Mouse (Mus musculus) gastrocnemius, postnatal 4 days (tissue): Measurements from ENCODE around the gene Ccdc83. TPM values are rescaled to one million over a fixed set of nuclear protein-coding genes. Genes with fewer than 3 reads are reported as not detected.
"Not testable (repeated sequence)": the region's sequence is repeated elsewhere in the genome, so short reads cannot be mapped to it uniquely, and the experiment has no call there.

Experiments
- DNase-seq, 2 experiments: peaks; one replicate each; pipeline ENCODE4 v3.0.0; 2021 to 2022; ENCODE audit warnings: low spot score in 2 of 2, mixed read lengths in 2 of 2
- total RNA-seq, 2 experiments: library from RNA; stranded (reverse); gene quantifications; 2 replicates each; pipeline ENCODE4 v1.2.3; 2021

The Ccdc83 gene
- total RNA-seq, 2 experiments from 2014 or later, result 0.98 to 1.0 TPM

DNA sequence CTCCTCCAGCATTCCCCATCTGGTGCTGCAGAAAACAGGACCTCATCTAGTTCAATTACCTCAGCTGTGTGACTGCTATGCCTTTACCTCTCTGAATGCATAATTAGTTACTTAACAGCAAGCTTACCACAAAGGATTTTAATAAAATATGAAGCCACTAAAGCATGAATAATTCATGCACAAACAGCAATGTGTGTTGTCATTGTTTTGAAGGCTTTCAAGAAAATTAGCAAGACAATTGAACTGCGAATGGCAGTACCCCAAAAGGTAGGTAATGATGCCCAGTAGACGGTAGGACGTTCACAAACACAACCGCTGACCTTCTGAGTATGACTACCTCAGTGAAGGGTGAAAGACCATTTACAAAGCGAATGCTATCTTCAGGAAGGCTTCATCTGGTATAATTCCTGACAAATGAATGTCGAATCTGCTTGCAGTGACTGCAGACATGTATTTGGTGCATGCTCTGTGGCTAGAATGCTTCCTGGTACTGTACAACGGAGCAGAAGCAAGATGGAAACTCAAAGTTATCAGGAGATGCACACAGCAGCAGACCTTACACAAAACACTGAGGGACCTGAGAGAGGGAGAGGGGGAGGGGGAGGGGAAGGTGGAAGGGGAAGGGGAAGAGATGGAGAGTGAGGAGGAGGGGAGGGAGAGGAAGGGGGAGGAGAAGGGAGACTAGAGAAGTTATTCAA, 3.5 kb downstream of the Ccdc83 start:
- DNase-seq, result no peak

DNA sequence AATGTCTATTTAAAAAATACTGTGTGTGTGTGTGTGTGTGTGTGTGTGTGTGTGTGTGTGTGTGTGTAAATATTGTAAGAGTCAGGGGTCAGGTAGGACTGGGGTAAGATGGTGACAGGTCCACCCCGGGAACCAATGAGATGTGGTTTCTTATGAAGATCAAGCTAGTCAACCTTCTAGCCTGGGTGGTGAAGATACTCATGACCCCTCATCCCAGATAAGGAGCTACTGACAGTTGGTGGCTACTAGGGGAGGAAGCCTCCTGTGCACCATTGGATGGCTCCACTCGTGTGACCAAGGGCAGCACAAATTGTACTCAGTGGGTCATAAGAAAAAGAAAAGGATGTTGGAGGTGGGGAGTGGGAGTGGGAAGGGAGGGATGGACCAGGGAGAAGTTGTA, 5.7 kb downstream of the Ccdc83 start:
- no peak for DNase-seq

DNA sequence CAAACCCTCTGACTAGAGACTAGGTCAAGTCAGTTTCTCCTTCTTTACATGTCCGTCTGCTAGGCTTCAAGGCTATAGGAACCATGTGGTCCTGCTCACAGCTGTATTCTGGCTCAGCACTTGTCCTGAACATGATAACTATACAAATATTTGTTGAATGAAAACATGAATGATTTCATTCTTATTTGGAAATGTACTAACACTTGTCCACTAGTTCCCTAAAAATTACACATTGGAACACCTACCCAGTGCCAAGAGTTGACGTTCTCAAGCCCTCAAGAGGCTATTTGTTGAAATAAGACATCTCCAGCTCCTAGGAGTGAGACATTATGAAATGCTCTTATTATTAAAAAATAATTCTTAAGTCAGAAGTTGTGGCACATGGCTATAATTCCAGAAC, 6.9 kb downstream of the Ccdc83 start:
- DNase-seq, result no peak

DNA sequence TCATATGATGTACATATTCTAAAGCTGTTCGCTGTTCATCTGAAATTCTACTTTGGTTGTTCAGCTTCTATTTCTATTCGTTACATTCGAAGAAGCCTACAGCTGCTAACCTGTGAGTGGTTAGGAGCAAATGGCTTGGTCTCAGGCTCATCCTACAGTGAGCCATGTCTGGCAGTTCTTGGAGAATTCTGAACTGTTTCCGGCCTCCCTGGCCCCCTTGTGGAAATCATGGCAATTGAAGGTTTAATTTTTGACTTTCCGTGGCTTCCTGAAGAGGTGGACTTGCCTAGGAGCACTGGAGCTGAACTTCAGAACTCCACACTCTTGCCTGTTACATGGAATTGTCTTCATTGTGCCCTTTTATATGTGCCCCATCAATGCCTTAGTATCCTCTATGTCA, 12.6 kb downstream of the Ccdc83 start:
- DNase-seq, result no peak

DNA sequence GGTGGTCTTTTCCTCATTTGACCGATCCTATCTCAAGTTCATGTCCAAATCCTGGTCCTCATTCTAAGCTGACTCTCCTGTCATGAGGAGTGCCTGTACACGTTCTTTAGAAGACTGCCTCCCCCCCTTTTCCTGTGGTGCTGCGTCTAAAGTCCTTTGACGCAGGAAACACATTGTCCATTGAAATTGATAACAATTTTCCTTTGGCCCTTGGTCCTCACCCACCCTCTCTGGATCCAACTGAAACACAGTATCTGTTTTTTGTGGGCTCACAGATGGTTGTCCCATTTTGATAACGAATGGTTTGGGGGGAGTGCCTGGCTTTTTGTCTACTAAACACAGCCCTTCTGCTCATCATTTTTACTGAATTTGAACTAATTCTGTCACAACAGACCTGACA, 21.9 kb downstream of the Ccdc83 start:
- no peak for DNase-seq

DNA sequence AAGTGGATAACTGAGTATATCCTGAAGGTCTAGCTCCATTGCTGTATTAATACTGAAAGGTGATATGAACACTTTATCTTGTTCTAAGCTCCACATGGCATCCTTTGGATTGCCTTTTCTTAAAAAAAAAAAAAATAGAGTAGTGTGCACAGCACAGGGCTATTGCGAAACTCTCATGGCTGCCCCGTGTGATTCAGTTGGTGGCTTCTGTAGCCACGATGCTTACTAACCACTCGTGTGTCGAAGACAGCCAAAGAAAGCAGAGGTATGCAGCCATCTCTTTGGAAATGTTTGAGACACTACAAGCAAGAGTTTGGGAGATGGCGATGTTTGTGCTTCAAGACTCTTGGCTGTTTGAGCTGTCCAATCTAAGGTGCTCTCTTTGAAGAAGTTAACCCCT, 22.4 kb downstream of the Ccdc83 start:
- DNase-seq, result no peak

DNA sequence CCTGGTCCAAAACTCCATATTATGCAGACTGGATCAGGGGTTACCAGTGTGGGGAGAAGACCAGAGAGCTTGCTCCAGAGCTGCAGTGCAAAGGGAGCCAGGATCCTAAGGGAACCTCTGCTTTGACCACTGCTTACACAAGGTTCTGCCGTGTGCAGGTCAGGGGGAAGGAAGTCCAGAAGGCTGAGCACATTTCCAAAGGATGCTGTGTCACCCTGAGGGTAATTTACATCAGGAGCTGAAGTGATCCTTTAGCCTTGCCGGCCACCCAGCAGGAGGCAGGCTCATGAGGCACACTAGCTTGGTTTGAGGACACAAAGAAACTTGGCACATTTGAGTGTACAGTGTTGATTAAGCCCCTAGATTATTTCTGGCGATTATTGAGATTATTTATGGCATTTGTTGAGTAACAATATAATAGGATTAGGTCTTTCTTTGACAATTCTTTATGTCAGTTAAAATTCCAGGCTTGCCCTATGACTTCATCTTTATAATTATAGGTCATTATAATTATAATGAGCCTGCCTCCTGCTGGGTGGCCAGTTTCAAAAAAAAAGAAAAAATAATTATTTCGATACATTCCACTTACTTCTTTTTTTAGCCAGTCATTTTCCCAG, 29.2 kb downstream of the Ccdc83 start:
- DNase-seq, result no peak

DNA sequence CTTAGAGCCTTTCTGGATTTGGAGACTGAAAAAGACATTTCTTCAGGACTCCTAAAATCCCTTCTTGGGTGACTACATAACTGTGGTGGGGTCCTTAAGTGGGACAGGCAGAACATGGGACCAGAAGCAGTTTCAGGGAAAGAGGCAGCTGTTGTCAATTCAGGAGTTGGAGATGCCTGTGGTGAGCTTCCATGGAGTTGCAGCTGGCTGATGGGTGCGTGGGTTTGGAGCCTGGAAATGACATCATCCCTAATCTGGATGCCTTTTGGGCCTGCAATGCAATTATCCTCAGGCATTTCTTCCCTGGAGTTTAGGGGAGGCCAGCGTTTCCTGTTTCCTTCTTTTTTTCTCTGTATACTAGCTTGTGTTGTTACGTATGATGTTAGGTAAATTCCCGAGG, 31.7 kb downstream of the Ccdc83 start:
- DNase-seq, result peak in 1 of 2 experiments; percentile 43

DNA sequence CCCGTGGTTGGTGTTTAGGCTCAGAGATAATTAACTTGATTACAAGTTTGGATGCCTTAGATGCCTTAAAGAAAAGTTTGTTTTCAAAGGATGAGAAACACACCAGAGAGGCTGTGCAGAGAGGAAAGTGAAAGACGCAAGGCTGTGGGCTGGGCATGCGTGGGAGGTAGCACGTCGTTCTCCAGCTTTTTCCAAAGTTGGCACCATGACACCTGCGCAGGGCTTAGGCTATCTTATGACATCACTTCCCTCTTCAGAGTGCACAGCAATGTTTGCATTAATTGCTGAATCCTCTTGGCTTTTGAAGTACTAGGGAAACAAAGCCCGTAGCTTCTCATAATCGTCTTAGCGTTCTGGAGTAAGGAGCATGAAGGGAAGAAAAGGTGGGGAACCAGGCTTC, 34.1 kb downstream of the Ccdc83 start:
- DNase-seq, result no peak

DNA sequence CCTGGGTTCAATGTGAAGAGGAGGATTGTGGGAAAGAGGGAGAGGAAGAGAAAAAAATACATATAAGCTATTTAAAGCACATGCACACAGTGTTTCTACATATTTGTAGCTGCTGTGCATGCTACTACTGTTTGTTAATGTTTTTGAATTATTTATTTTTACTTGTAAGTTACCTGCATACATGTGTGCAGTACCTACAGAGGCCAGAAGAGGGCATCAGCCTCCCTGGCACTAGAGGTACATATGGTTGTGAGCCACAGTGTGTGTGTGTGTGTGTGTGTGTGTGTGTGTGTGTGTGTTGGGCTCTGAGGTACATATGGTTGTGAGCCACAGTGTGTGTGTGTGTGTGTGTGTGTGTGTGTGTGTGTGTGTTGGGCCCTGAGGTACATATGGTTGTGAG, 36.7 kb downstream of the Ccdc83 start:
- DNase-seq, result not testable (repeated sequence)

DNA sequence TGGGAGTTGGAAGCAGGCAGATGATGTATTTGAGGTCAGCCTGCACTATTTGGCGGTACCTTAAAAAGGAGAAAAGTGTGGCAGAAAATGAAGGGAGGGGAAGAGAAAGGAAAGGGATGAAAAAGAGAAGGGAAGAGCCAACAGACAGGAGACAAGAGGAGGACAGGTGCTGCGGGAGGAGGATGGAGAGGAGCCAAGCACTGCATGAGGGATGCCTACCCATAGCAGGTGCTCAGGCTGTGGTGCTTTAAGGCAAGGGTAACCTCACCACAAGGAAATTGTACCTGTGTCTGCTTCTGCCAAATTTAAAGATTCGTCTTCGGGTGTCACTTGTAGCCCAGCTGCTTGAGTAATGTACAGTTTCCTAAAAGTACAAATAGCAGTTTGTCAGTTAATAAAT, 37.5 kb downstream of the Ccdc83 start:
- no peak for DNase-seq

DNA sequence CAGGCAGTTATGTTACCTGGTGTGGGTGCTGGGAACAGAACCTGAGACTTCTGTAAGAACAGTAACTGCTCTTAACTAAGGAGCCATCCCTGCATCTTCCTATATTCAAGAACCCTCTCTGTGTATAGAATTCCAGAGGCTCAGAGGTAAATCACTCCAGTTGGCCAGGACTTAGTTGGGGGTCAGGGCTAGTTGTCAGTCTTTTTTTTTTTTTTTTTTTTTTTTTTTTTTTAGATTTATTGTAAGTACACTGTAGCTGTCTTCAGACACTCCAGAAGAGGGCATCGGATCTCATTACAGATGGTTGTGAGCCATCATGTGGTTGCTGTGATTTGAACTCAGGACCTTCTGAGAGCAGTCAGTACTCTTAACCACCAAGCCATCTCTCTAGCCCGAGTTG, 44.1 kb downstream of the Ccdc83 start:
- DNase-seq, result no peak

DNA sequence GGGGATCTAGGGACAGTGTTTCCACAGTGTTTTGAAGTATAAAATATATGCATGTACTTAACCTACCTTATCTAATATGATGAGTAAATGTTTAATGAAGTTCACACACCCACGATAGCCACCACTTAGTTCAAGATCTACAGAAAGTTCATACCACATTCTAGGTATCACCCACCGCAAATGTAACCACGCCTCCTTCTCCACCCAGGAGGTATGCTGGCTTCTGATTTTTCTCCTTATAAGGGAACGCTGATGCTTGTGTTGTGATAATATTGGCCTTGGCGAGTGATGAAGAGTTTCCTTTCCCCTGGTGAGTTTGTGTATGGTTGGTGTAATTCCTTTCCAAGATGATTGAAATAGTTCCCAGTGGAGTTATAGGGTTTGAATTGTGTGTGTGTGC, 47.5 kb downstream of the Ccdc83 start:
- no peak for DNase-seq

DNA sequence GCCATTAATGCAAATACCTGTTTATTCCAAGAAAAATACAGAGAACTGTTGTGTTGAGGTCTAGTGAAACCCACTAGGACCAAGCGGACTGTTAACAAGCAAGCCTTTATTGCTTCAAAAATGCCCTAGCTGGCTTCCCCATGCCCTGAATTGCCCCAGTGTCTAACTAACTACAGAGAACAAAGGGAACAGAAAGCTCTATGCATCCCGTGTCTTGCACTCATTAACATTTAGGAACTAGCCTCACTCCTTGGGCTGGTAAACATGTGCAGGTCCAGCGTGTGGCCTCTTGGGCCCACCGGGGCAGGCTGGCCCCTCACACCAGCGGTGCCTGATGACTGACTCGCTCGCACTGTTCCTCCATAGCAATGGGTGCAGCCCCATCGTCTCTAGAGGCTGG, 49.1 kb downstream of the Ccdc83 start:
- no peak for DNase-seq

DNA sequence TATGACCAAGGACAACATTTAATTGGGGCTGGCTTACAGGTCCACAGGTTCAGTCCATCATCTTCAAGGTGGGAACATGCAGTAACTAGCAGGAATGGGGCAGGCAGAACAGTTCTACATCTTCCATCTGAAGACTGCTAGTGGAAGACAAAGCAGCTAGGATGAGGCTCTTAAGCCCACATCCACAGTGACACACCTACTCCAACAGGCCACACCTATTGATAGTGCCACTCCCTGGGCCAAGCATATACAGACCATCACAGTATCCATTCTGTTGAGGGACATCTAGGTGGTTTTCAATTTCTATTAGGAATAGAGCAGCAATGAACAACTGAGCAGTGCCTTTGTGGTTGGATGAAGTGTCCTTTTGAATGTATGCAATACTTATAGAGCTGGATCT, 54.6 kb downstream of the Ccdc83 start:
- no peak for DNase-seq

DNA sequence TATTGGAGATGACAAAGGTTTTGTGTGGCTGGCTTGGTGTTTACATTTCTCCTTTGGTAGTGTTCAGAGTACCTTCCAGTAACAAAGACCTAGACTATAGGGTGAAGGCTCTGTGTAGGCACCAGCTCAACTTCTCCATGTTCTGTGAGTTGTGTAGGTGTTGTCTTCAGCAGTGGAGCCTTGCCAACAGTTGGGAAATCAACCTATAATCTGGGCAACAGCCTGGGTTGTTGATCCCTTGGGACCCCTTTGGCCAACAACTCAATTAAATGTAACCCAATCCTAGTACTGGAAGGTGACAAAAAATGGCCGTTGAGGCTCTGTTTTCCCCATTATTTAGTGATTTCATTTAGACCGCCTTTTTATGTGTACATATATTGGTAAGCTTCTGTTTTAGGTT, 55.5 kb downstream of the Ccdc83 start:
- no peak for DNase-seq

DNA sequence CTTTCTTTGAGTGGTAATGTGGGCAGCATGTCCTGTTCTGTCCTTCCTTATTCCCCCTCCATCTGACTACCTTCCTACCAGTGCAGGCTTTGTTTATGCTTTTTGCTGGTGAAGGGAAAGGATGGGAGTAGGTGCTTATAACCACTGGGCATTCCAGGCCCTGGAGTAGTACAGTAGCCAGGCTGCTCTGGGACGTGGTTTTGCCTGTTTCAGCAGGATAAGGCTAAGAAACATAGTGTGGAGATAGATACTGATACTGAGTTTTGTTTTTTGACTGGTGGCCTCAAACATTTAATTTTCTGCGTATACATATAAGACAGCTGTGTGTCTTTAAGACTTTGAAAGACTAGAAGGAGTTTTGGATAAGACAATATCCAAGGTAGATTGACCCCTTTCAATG, 61.7 kb downstream of the Ccdc83 start:
- no peak for DNase-seq

DNA sequence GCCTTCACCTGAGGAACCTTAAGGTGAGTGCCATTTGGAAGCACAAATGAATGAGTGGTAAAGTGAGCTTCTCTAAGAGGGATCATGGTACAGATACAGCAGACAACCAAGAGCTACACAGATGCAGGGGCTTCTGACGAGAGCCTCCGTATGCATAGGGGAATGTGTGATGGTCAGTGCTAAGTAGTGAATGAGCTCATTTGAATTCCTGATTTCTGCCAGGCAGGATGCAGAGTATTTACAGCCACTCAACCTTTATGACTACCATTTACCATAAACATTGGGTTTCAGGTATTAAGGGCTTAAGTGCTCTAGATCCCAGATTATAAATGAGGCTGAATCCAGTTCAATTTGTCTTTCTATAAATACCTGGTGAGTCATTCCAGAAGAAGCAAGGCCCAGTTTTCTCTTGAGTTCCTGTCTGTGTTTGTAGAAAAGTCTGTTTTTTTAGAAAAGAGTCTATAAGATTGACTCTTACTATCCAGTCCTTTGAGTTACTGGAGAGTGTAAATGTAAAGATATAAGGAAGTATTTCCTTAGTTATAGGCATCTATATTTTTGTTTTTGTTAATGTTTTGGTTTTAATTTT, 63.6 kb downstream of the Ccdc83 start:
- no peak for DNase-seq

DNA sequence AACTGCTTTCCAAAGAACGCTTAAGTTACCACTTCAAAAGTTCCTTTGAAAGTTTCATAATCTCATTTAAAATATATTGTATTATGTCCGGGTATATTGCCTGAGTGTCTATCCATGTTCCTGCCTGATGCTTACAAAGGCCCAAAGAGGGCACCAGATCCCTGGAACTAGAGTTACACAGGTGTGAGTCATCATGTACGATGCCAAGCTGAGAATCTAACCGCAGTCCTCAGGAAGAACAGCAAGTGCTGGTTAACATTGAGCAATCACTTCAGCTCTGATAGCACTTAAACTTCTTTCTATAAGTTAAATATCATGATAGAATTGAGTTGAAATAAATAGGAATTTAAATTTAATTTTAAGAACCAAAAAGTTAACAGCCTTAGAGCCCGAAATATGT, 65.3 kb downstream of the Ccdc83 start:
- DNase-seq, result no peak

DNA sequence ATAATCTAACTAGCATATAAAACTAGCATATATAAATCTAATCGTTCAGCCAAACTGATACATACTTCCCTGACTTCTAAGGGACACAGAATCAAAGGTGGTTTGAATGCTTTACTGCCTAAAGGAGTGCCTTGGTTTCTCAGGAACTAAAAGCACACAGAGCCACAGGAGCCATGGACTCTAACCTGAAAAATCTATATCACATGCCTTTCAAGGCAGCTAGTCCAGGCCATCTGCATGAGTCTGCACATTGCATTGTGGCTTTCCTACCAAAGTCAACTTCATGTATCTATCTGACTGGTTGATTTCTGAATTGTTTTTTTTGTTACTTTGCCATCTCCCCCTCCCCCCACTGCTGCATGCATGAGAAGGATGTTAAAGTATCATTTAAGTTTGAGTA, 84.9 kb downstream of the Ccdc83 start:
- DNase-seq, result no peak

DNA sequence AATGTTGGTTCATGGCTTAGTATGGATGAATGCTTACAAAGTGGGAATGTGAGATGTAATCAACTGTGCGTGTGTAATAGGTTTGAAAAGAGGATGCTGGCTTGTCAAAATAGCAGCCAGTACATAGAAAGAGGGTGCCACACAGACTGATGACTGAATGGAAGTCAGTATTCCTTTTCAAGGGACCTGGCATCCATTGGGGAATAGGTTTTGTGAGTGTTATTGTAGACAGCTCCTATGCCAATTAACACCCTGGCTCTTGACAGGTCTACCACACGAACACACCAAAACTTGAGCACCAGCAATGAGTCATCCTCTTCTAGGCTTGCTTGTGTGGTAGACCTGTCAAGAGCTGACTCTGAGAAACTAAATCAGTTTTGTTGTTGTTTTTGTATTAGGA, 90.0 kb downstream of the Ccdc83 start:
- no peak for DNase-seq
